Mouse (Mus musculus) testis, adult 2 months (tissue): ENCODE data around the gene Taf15. TPM values are rescaled to one million over a fixed set of nuclear protein-coding genes. Genes with fewer than 3 reads are reported as not detected.
"Not testable (repeated sequence)": the region's sequence is repeated elsewhere in the genome, so short reads cannot be mapped to it uniquely, and the experiment has no call there.

Source experiments
- H3K27ac ChIP-seq: fragments of 200-500 bp; 2 replicates; pipeline ENCODE4 v1.5.1; 2012; ENCODE audit warnings: low read depth, low read length; ENCODE audit not compliant: control insufficient read depth, insufficient read depth
- H3K27me3 ChIP-seq: fragments of 200-500 bp; 2 replicates; pipeline ENCODE4 v1.6.1; 2012; ENCODE audit warnings: mild to moderate bottlenecking, low read length, moderate library complexity; ENCODE audit not compliant: control insufficient read depth, insufficient read depth
- H3K36me3 ChIP-seq: fragments of 200-500 bp; 2 replicates; pipeline ENCODE4 v1.6.1; 2012; ENCODE audit warnings: mild to moderate bottlenecking, low read length; ENCODE audit not compliant: control insufficient read depth, insufficient read depth
- H3K4me1 ChIP-seq: fragments of 200-500 bp; 2 replicates; pipeline ENCODE4 v1.6.1; 2012; ENCODE audit warnings: low read length; ENCODE audit not compliant: control insufficient read depth, insufficient read depth
- H3K4me3 ChIP-seq: fragments of 200-500 bp; 2 replicates; pipeline ENCODE4 v1.5.1; 2012; ENCODE audit warnings: low read depth, mild to moderate bottlenecking, low read length, moderate library complexity, mixed read lengths; ENCODE audit not compliant: control insufficient read depth
- CTCF ChIP-seq: fragments of 200-500 bp; IDR thresholded peaks from 2 replicates; pipeline ENCODE4 v1.5.1; 2012; ENCODE audit warnings: low read depth, mild to moderate bottlenecking, inconsistent platforms, low read length, moderate library complexity; ENCODE audit not compliant: control insufficient read depth, insufficient read depth, insufficient replicate concordance
- POLR2A ChIP-seq: fragments of 200-500 bp; IDR thresholded peaks from 2 replicates; pipeline ENCODE4 v1.6.1; 2012; ENCODE audit warnings: low read depth, mild to moderate bottlenecking, inconsistent platforms, low read length, moderate library complexity; ENCODE audit not compliant: control insufficient read depth
- polyA plus RNA-seq: library from polyadenylated mRNA; depleted of rRNA; stranded (reverse); fragments of >200 nt; gene quantifications from 2 replicates; pipeline ENCODE4 v1.2.3, GENCODE M21; 2012; rRNA removed

Gene Taf15
- polyA plus RNA-seq, 1 experiment, result 49.6 TPM

- H3K4me3 ChIP-seq, result no peak overlapping the region
- no peaks in the 10 kb centered on the region for H3K27me3 ChIP-seq
- no peaks in the 10 kb centered on the region for H3K36me3 ChIP-seq
- no peak overlapping the region for H3K27ac ChIP-seq
- no peaks in the 10 kb centered on the region for H3K4me1 ChIP-seq
- TF ChIP-seq CTCF, result no peak
- TF ChIP-seq POLR2A, result no peak
Measured at GRCm38 (mm10) chr11:83538705-83539314, 65.9 kb downstream of the Taf15 start.

GRCm38 (mm10) chr11:83540931-83541330 is 68.0 kb downstream of the Taf15 start:
- H3K4me1 ChIP-seq, result no peaks in the 10 kb centered on the region
- TF ChIP-seq POLR2A, result no peak
- no peak for TF ChIP-seq CTCF
- H3K36me3 ChIP-seq, result no peaks in the 10 kb centered on the region
- H3K27ac ChIP-seq, result no peak overlapping the region
- H3K4me3 ChIP-seq, result no peak overlapping the region
- no peaks in the 10 kb centered on the region for H3K27me3 ChIP-seq

- H3K27ac ChIP-seq, result no peak overlapping the region
- H3K4me1 ChIP-seq, result no peaks in the 10 kb centered on the region
- no peaks in the 10 kb centered on the region for H3K36me3 ChIP-seq
- no peak overlapping the region for H3K4me3 ChIP-seq
- no peaks in the 10 kb centered on the region for H3K27me3 ChIP-seq
- TF ChIP-seq POLR2A, result no peak
- TF ChIP-seq CTCF, result no peak
Measured at GRCm38 (mm10) chr11:83541415-83541814, 68.5 kb downstream of the Taf15 start.

GRCm38 (mm10) chr11:83544214-83544613 is 71.3 kb downstream of the Taf15 start:
- no peak overlapping the region for H3K27ac ChIP-seq
- no peaks in the 10 kb centered on the region for H3K36me3 ChIP-seq
- TF ChIP-seq CTCF (no peak), POLR2A (no peak)
- H3K27me3 ChIP-seq, result no peaks in the 10 kb centered on the region
- no peak overlapping the region for H3K4me3 ChIP-seq
- no peaks in the 10 kb centered on the region for H3K4me1 ChIP-seq

GRCm38 (mm10) chr11:83550186-83550632 is 77.3 kb downstream of the Taf15 start:
- Histone ChIP-seq H3K27ac (peak overlapping the region; percentile 21; the same call in 1 of the 2 replicates), H3K4me1 (no peaks in the 10 kb centered on the region), H3K4me3 (no peak overlapping the region), H3K27me3 (no peaks in the 10 kb centered on the region), H3K36me3 (no peaks in the 10 kb centered on the region)
- TF ChIP-seq CTCF, result no peak
- TF ChIP-seq POLR2A, result no peak

GRCm38 (mm10) chr11:83551037-83551436 is 78.2 kb downstream of the Taf15 start:
- H3K36me3 ChIP-seq, H3K4me1 ChIP-seq, H3K4me3 ChIP-seq: not testable (repeated sequence)

GRCm38 (mm10) chr11:83551668-83552067 is 78.8 kb downstream of the Taf15 start:
- peak overlapping the region; percentile 97 for H3K27ac ChIP-seq
- TF ChIP-seq CTCF (no peak), POLR2A (no peak)
- no peaks in the 10 kb centered on the region for H3K36me3 ChIP-seq
- H3K27me3 ChIP-seq, result no peaks in the 10 kb centered on the region
- H3K4me3 ChIP-seq, result no peak overlapping the region
- no peaks in the 10 kb centered on the region for H3K4me1 ChIP-seq

More at GRCm38 (mm10) chr11:83551037-83551436, 78.2 kb downstream of the Taf15 start:
- not testable (repeated sequence) for H3K27ac ChIP-seq, H3K27me3 ChIP-seq

Other genes with a start within 250 kb of the Taf15 start
- gene Slfn14, start 186.4 kb upstream of the Taf15 start, polyA plus RNA-seq, result 0.05 and 0.07 TPM in 2 replicates
- gene Ap2b1, start 174.1 kb upstream of the Taf15 start, polyA plus RNA-seq, result 252 and 263 TPM in 2 replicates
- gene Pex12, start 170.5 kb upstream of the Taf15 start, polyA plus RNA-seq, result 27.8 and 32.1 TPM in 2 replicates
- gene Rasl10b, start 63.9 kb upstream of the Taf15 start, polyA plus RNA-seq, result 2.0 and 2.1 TPM in 2 replicates
- 0.08 TPM in 1 of 2 replicates, not detected in the other for gene Gas2l2, start 43.6 kb upstream of the Taf15 start, polyA plus RNA-seq
- gene 1700020L24Rik, start 35.4 kb upstream of the Taf15 start, polyA plus RNA-seq, result 256 and 289 TPM in 2 replicates
- 0.58 and 0.93 TPM in 2 replicates for gene Mmp28, start 10.0 kb upstream of the Taf15 start, polyA plus RNA-seq
- 8.7 and 10.8 TPM in 2 replicates for gene Heatr9, start 49.1 kb downstream of the Taf15 start, polyA plus RNA-seq
- 2.3 and 3.5 TPM in 2 replicates for gene Ccl5, start 57.4 kb downstream of the Taf15 start, polyA plus RNA-seq
- 0.14 and 0.55 TPM in 2 replicates for gene Ccl9, start 105.5 kb downstream of the Taf15 start, polyA plus RNA-seq
- gene Ccl6, start 120.0 kb downstream of the Taf15 start, polyA plus RNA-seq, result 0.14 and 0.65 TPM in 2 replicates
- gene Rpl9-ps1, start 172.5 kb downstream of the Taf15 start, polyA plus RNA-seq, result not detected in 2 replicates
- gene Ccl3, start 176.3 kb downstream of the Taf15 start, polyA plus RNA-seq, result 0.14 TPM in 1 of 2 replicates, not detected in the other
- gene Ccl4, start 189.5 kb downstream of the Taf15 start, polyA plus RNA-seq, result not detected in 2 replicates
- 1.4 and 1.8 TPM in 2 replicates for gene Wfdc17, start 230.9 kb downstream of the Taf15 start, polyA plus RNA-seq
- gene Wfdc18, start 235.9 kb downstream of the Taf15 start, polyA plus RNA-seq, result not detected in 2 replicates